Mouse (Mus musculus): ENCODE results near the gene Zfp202.

DNA sequence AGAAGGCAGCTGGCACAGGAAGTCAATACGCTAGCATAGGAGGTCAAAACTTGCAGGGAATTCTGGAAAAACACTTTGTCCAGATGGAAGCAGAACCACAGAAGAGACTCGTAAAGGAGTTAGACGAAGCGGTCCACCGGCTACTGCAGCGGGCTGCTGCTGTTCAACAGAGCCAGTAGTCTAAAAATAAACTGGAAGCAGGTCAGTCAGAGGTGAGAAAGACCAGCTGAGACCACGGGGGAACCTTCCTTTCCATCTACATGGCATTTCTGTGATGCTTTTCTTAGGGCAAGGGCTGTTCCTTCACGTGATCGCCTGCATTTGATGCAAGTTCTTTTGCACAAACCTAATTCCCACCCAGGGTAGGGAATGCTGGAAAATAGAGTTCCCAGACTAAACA, 53.4 kb downstream of the Zfp202 start:
- TF ChIP-seq CTCF (IDR thresholded peaks at IDR 0.05; ENCODE audit: borderline replicate concordance, extremely low read depth, insufficient read depth, insufficient read length) (no peak), POLR2A (IDR thresholded peaks at IDR 0.05; ENCODE audit: borderline replicate concordance, extremely low read depth, insufficient read depth, insufficient read length, poor library complexity, severe bottlenecking) (no peak)

Measured in brain, embryonic 14.5 days (tissue).